Comparison of ENCODE assay signal across 7 mouse cellular contexts in the genomic region with DNA sequence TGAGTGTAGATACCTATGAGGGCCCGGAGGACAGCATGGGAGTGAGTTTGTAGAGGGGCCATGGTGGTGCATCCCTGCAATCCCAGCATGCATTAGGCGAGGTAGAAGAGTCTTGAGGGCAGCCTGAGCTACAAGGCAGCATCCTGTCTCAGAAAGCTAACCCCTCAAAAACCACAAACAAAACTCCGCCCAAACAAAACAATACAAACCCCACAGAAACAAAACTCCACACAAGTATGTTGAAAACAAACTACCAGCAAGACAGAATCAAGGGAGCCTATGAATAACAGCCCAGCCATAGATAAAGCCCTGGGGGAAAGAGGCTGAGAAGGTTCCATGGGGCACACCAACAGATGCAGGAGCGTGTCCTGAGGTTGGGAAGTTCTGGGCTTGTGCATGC. TPM values are rescaled to one million over a fixed set of nuclear protein-coding genes. Genes with fewer than 3 reads are reported as not detected.
A peak's percentile ranks its signal among the peaks of the same experiment; 100 is the strongest.
DNase-seq lines count a peak whose midpoint lies in the region; ATAC-seq and TF ChIP-seq lines count a peak whose summit lies in the region.

No protein-coding gene starts in this region.

- H3K27ac ChIP-seq in kidney, embryonic 16.5 days (ENCODE audit: low read length): no peak overlapping the region
- H3K27ac ChIP-seq in bone marrow macrophage, adult 2 months (ENCODE audit: insufficient read depth, low read depth, low read length): peak overlapping the region; percentile 62
- H3K27ac ChIP-seq in liver, embryonic 12.5 days: no peak overlapping the region

- no peaks in the 10 kb centered on the region for H3K9me3 ChIP-seq in kidney, embryonic 16.5 days (ENCODE audit: low read length)
- H3K9me3 ChIP-seq in E14TG2a.4 (ENCODE audit: low read length): no peaks in the 10 kb centered on the region
- H3K9me3 ChIP-seq in liver, embryonic 12.5 days (replicated peaks): no peaks in the 10 kb centered on the region

- DNase-seq in kidney, postnatal 25 days: no peak
- DNase-seq in embryo, embryonic 10 days (ENCODE audit: low spot score): no peak
- DNase-seq in layer of hippocampus, adult 11-12 months (ENCODE audit: low spot score): no peak

- no peaks in the 10 kb centered on the region for H3K27me3 ChIP-seq in kidney, embryonic 16.5 days (ENCODE audit: insufficient read depth, low read length)
- peaks cover 23% of the 10 kb centered on the region for H3K27me3 ChIP-seq in E14TG2a.4 (ENCODE audit: insufficient read depth, low read length)
- H3K27me3 ChIP-seq in liver, embryonic 12.5 days (replicated peaks): no peaks in the 10 kb centered on the region

- 85% methylated on average over 4 of the region's 4 CpGs for WGBS in kidney, embryonic 16.5 days
- WGBS in liver, embryonic 12.5 days (ENCODE audit: insufficient replicate concordance): 69% methylated on average over 4 of the region's 4 CpGs

- TF ChIP-seq CTCF in E14TG2a.4 (conservative IDR thresholded peaks at IDR 0.05; ENCODE audit: low read length): no peak
- TF ChIP-seq CTCF in bone marrow macrophage, adult 2 months (IDR thresholded peaks at IDR 0.05; ENCODE audit: low read depth, low read length): no peak

- H3K4me2 ChIP-seq in kidney, embryonic 16.5 days (replicated peaks; ENCODE audit: low read depth, low read length): peak overlapping the region; percentile 56
- peak overlapping the region; percentile 90 for H3K4me2 ChIP-seq in liver, embryonic 12.5 days

- H3K36me3 ChIP-seq in kidney, embryonic 16.5 days (ENCODE audit: insufficient read depth, low read length): no peaks in the 10 kb centered on the region
- H3K36me3 ChIP-seq in E14TG2a.4 (ENCODE audit: insufficient read depth, low read length): no peaks in the 10 kb centered on the region
- H3K36me3 ChIP-seq in liver, embryonic 12.5 days: no peaks in the 10 kb centered on the region

- no peak for TF ChIP-seq POLR2A in bone marrow macrophage, adult 2 months (IDR thresholded peaks at IDR 0.05; ENCODE audit: borderline replicate concordance, low read depth, low read length)

- peaks cover 32% of the 10 kb centered on the region for H3K4me1 ChIP-seq in kidney, embryonic 16.5 days (ENCODE audit: insufficient read depth, low read length)
- peaks cover 47% of the 10 kb centered on the region for H3K4me1 ChIP-seq in E14TG2a.4 (replicated peaks; ENCODE audit: low read depth, low read length)
- H3K4me1 ChIP-seq in bone marrow macrophage, adult 2 months (ENCODE audit: control insufficient read depth, insufficient read depth, low read length): peaks cover 50% of the 10 kb centered on the region
- peaks cover 66% of the 10 kb centered on the region for H3K4me1 ChIP-seq in liver, embryonic 12.5 days

- H3K9ac ChIP-seq in kidney, embryonic 16.5 days (replicated peaks; ENCODE audit: low read length): peak overlapping the region; percentile 67; the same call in 1 of the 2 replicates
- no peak overlapping the region for H3K9ac ChIP-seq in liver, embryonic 12.5 days

- H3K4me3 ChIP-seq in kidney, embryonic 16.5 days (ENCODE audit: low read length): no peak overlapping the region
- H3K4me3 ChIP-seq in E14TG2a.4 (replicated peaks; ENCODE audit: low read length): peak overlapping the region; percentile 77
- H3K4me3 ChIP-seq in bone marrow macrophage, adult 2 months (ENCODE audit: insufficient read depth, low read length): no peak overlapping the region
- H3K4me3 ChIP-seq in liver, embryonic 12.5 days: no peak overlapping the region

- ATAC-seq in kidney, embryonic 16.5 days (ENCODE audit: low FRiP score, low TSS enrichment): no peak
- no peak for ATAC-seq in liver, embryonic 12.5 days

RNA-seq across cellular contexts. Expression of a gene that starts 0.6 kb away (rescaled TPM):
- 3.9 and 4.2 TPM in 2 replicates for polyA plus RNA-seq in kidney, embryonic 16.5 days (2015; fragmentation: Nextera tagmentation; extraction: Ambion mirVana)
- polyA plus RNA-seq in bone marrow macrophage, adult 2 months (2012; ENCODE audit: insufficient read depth, insufficient read length, missing spikeins): 536 and 666 TPM in 2 replicates
- polyA plus RNA-seq in liver, embryonic 12.5 days (2016; fragmentation: Nextera tagmentation; extraction: Ambion mirVana): 3.5 and 3.9 TPM in 2 replicates

RNA-seq across cellular contexts. Expression of a gene that starts 53.5 kb away (rescaled TPM):
- polyA plus RNA-seq in kidney, embryonic 16.5 days (2015; fragmentation: Nextera tagmentation; extraction: Ambion mirVana): 0.40 and 0.81 TPM in 2 replicates
- polyA plus RNA-seq in bone marrow macrophage, adult 2 months (2012; ENCODE audit: insufficient read depth, insufficient read length, missing spikeins): not detected in 2 replicates
- polyA plus RNA-seq in liver, embryonic 12.5 days (2016; fragmentation: Nextera tagmentation; extraction: Ambion mirVana): 0.57 TPM in 1 of 2 replicates, not detected in the other

Comparison
In these comparisons a context has a peak if more than half of its experiments do, and no peak if none do; other contexts are left out.
1. RNA of a gene that starts 0.6 kb away (polyA plus RNA-seq): 536 to 666 TPM in bone marrow macrophage, adult 2 months; 3.9 to 4.2 TPM in kidney, embryonic 16.5 days and 3.5 to 3.9 TPM in liver, embryonic 12.5 days; every median in the first group is over 100 times any median in the second.